Mouse (Mus musculus) embryonic facial prominence, embryonic 15.5 days (tissue): ENCODE results near the gene Snupn. TPM values are rescaled to one million over a fixed set of nuclear protein-coding genes. Genes with fewer than 3 reads are reported as not detected.
"Not testable (repeated sequence)": the region's sequence is repeated elsewhere in the genome, so short reads cannot be mapped to it uniquely, and the experiment has no call there.

ENCODE experiments used
- ATAC-seq: fragments of 200-750 bp; cut with Nextera tagmentation; 2 replicates; pipeline ENCODE4 v1.8.0; 2017; ENCODE audit warnings: low read depth, moderate TSS enrichment; ENCODE audit not compliant: insufficient number of reproducible peaks, low FRiP score, low TSS enrichment
- H3K27ac ChIP-seq: fragments of 300-500 bp; sonication (generic); replicated peaks from 2 replicates; pipeline ENCODE4 v1.5.1; 2015; ENCODE audit warnings: mild to moderate bottlenecking, inconsistent platforms
- H3K27me3 ChIP-seq: fragments of 300-500 bp; sonication (generic); 2 replicates; pipeline ENCODE4 v1.6.1; 2015; ENCODE audit warnings: inconsistent platforms
- H3K36me3 ChIP-seq: fragments of 300-500 bp; sonication (generic); 2 replicates; pipeline ENCODE4 v1.6.1; 2015; ENCODE audit warnings: mild to moderate bottlenecking, inconsistent platforms
- H3K4me1 ChIP-seq: fragments of 300-500 bp; sonication (generic); 2 replicates; pipeline ENCODE4 v1.6.1; 2015; ENCODE audit warnings: inconsistent platforms
- H3K4me2 ChIP-seq: fragments of 300-500 bp; sonication (generic); replicated peaks from 2 replicates; pipeline ENCODE4 v1.6.1; 2015; ENCODE audit warnings: mild to moderate bottlenecking, inconsistent platforms
- H3K4me3 ChIP-seq: fragments of 300-500 bp; sonication (generic); replicated peaks from 2 replicates; pipeline ENCODE4 v1.5.1; 2015; ENCODE audit warnings: mild to moderate bottlenecking, inconsistent platforms
- H3K9ac ChIP-seq: fragments of 300-500 bp; sonication (generic); 2 replicates; pipeline ENCODE4 v1.6.1; 2015; ENCODE audit warnings: inconsistent platforms
- H3K9me3 ChIP-seq: fragments of 300-500 bp; sonication (generic); replicated peaks from 2 replicates; pipeline ENCODE4 v1.6.1; 2016; ENCODE audit warnings: inconsistent platforms
- WGBS: fragments of 180-500 bp; shearing (Covaris S2); methylation state at CpG from one replicate; pipeline ENCODE4 v1.1.7; 2015; 5-methylcytosine and 5-hydroxymethylcytosine counted together
- polyA plus RNA-seq: library from polyadenylated mRNA; unstranded; fragments of >200 nt; fragmentation: Nextera tagmentation; extraction: Ambion mirVana; gene quantifications from 2 replicates; pipeline ENCODE4 v1.2.1, GENCODE M21; 2015

The Snupn gene
- 25.3 and 27.9 TPM in 2 replicates for polyA plus RNA-seq

DNA sequence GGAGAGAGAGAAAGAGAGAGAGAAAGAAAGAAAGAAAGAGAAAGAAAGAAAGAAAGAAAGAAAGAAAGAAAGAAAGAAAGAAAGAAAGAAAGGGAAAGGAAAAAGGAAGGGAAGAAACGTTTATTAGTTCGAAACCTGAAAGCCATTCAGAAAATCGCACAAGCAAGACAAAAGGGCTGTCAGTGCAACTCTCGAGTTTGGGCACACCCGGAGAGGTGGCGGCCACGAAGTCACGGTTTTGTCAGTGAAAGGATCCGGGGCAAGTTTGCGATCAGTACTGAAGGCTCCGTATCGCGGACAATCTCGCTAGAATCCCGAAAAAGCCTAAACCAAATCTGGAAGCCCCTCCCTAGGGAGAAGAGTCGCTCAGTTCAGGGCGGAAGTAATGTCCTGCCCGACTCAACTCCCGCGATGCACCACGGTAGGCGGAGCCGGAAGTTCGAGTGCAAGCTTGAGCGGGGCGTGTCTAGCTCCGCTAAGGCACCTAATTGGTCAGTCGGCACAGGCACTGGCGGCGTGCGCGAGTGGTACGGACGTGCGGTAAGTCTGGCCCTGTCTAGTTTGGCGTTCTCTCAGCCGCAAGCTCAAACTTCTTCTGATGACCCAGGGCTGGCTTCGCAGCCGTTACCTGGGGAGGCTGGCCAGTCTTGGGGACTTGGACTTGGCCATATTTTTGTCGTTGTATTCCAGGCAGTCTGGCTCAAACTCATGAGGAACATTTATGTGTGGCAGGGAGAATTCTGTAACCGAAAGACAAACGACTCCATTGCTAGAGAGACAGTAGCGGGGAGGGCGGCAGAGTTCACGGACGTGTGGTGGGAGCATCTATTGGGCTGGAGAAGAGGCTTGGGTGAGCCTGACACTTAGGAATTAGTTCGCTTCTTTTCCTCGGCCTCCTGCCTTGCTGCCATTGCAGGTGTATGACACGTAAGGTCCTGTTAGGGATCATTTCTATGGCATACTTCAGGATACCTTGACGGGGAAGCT, at the start of gene Snupn:
Snupn (plus strand) TSS at position 465 of the 987 bp plus-strand sequence.
- Histone ChIP-seq H3K9ac (peak within 1 kb of the TSS; percentile 75), H3K27ac (peak within 1 kb of the TSS; percentile 94), H3K9me3 (no peaks in the 10 kb centered on the region), H3K4me2 (peak within 1 kb of the TSS; percentile 70), H3K4me1 (peaks cover 11% of the 10 kb centered on the region), H3K4me3 (peak within 1 kb of the TSS; percentile 62), H3K27me3 (no peaks in the 10 kb centered on the region), H3K36me3 (no peaks in the 10 kb centered on the region)
- under 1% methylated on average over 50 of the region's 50 CpGs for WGBS
- ATAC-seq, result peak; percentile 100

DNA sequence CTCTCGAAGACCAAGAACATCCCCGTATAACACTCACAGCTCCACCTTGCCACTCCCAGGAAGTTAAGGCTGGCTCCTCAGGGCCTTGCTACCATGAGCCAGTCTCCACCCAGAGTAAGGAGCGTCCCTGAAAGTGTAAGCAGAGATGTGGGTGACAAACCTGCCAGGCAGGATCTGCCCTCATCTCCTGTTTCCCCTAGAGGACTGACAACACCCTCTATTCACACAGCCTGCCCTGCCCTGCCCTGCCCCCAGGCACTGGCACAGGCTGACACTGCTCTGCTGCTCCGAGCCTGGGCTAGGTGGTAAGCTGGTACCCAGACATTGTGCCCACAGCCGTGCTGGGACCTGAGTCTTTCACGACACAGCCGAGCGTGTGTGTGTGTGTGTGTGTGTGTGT, 49.5 kb upstream of the Snupn start:
- Histone ChIP-seq H3K4me2 (peak overlapping the region; percentile 13; the same call in 1 of the 2 replicates), H3K36me3 (no peaks in the 10 kb centered on the region; the same call in 1 of the 2 replicates), H3K27me3 (no peaks in the 10 kb centered on the region), H3K4me1 (peaks cover 23% of the 10 kb centered on the region), H3K9me3 (no peaks in the 10 kb centered on the region), H3K9ac (no peak overlapping the region), H3K4me3 (no peak overlapping the region), H3K27ac (peak overlapping the region; percentile 67)
- 32% methylated on average over 8 of the region's 8 CpGs for WGBS
- peak; percentile 66 for ATAC-seq

DNA sequence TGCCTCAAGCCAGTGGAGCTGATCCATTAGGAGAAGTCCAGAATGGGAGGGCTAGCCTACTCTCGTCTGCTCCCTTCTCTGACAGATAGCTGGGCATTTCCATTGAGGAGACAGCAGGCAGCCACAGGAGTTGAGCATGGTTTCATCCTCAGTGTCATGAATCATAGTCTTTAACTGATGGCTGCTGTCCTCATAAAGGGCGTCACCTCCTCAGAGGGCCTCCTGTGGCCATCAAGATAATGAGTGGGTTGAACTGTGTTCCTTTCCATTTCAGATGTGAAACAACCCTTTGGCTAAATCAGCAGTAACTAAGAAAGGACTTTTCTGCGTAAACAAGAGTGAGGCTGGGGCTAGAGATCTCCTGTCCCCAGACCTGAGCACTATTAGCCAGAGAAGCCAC, 47.0 kb upstream of the Snupn start:
- WGBS, result 85% methylated on average over 3 of the region's 3 CpGs

DNA sequence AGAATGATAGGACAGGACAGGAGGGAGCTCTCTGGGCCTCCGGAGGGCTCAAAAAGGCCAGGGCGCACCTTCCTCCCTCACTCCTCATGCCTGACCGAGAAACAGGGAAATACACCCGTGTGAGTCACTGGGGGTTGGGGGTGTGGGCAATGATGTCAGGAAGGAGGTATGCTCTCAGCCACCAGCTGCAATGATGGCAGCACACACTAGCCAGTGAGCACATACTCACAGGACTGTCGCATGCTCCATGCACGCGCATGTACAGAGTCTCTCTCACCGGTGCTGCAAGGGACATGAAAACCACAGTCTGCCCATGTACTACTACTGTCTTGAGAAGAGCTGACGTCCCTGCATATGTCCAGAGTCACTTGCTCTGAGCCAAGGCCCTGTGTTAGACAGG, 43.1 kb upstream of the Snupn start:
- Histone ChIP-seq H3K9ac (no peak overlapping the region), H3K27ac (no peak overlapping the region), H3K27me3 (no peaks in the 10 kb centered on the region), H3K4me3 (no peak overlapping the region), H3K36me3 (no peaks in the 10 kb centered on the region), H3K9me3 (no peaks in the 10 kb centered on the region), H3K4me2 (no peak overlapping the region), H3K4me1 (no peaks in the 10 kb centered on the region)
- ATAC-seq, result no peak
- WGBS, result 76% methylated on average over 9 of the region's 9 CpGs

More for the DNA sequence above, 47.0 kb upstream of the Snupn start:
- no peak for ATAC-seq
- Histone ChIP-seq H3K36me3 (no peaks in the 10 kb centered on the region; the same call in 1 of the 2 replicates), H3K4me3 (no peak overlapping the region), H3K27ac (no peak overlapping the region), H3K27me3 (no peaks in the 10 kb centered on the region), H3K9ac (no peak overlapping the region), H3K4me2 (no peak overlapping the region), H3K4me1 (peaks cover 23% of the 10 kb centered on the region), H3K9me3 (no peaks in the 10 kb centered on the region)

DNA sequence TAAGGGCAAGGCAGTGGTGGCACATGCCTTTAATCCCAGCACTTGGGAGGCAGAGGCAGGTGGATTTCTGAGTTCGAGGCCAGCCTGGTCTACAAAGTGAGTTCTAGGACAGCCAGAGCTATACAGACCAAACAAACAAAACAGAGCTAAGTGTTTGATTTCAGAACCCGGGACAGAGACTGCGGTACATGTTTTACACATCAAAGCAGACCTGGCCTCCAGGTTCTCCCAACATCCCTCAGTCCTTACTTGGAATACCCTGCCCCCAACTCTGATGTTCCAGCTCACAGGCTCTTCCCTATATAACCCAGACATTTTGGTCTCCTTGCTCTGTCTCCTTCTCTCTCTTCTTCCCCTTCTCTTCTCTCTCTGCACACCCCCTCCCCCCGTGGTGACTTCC, 40.7 kb upstream of the Snupn start:
- not testable (repeated sequence) for H3K9me3 ChIP-seq, H3K4me3 ChIP-seq, H3K4me2 ChIP-seq, H3K27ac ChIP-seq, ATAC-seq, H3K36me3 ChIP-seq, H3K27me3 ChIP-seq, H3K9ac ChIP-seq
- peaks cover 13% of the 10 kb centered on the region for H3K4me1 ChIP-seq
- 39% methylated on average over 4 of the region's 4 CpGs for WGBS

DNA sequence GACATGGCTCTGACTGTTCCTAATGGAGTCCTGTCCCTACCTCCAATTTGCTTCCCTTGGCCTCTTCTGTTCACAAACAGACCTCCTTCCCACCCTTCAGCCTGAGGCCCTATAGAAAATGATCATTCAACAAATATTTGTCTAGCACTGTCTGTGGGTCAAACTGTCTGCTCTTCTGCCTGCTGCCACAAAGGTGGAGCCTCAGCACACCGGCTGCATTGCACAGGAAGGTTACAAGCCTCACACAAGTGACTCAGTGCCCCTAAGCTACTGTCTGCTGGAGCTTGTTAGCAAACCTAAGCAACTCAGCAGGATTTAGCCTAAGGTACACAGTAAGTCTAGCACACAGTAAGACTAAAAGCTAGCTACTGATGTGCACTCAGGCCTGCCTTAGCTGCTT, 39.7 kb upstream of the Snupn start:
- Histone ChIP-seq H3K4me3 (no peak overlapping the region), H3K9ac (no peak overlapping the region), H3K4me1 (peaks cover 14% of the 10 kb centered on the region), H3K9me3 (no peaks in the 10 kb centered on the region), H3K4me2 (no peak overlapping the region), H3K36me3 (peaks cover 8% of the 10 kb centered on the region), H3K27me3 (no peaks in the 10 kb centered on the region), H3K27ac (no peak overlapping the region)
- no peak for ATAC-seq
- 40% methylated on average over 1 of the region's 1 CpGs for WGBS

DNA sequence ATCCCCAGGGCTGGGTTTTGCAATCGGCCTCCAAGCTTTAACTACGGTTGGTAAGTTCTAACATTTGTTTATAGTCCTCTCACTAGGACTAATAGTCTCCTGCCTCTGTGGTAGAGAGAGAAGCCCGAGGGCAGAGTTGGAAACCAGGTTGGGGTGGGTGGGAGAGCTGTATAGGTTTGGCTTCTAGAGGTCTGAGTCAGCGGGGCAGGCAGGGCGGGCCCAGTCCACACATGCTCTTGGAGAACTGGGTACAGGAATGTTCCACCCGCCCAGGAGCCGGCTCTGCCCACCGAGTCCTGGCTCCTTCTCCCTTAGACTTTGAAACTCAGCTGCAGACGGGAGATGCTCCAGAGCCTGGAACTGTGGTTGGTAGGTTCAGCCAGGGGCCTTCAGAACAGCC, 36.7 kb upstream of the Snupn start:
- Histone ChIP-seq H3K27ac (0 out of 2 replicates have a peak overlapping the region, but pooled peaks have one; percentile 52), H3K4me3 (no peak overlapping the region), H3K4me1 (peaks cover 14% of the 10 kb centered on the region), H3K27me3 (no peaks in the 10 kb centered on the region), H3K9ac (no peak overlapping the region), H3K4me2 (no peak overlapping the region), H3K36me3 (peaks cover 36% of the 10 kb centered on the region), H3K9me3 (no peaks in the 10 kb centered on the region)
- peak; percentile 75 for ATAC-seq
- WGBS, result 53% methylated on average over 9 of the region's 9 CpGs

DNA sequence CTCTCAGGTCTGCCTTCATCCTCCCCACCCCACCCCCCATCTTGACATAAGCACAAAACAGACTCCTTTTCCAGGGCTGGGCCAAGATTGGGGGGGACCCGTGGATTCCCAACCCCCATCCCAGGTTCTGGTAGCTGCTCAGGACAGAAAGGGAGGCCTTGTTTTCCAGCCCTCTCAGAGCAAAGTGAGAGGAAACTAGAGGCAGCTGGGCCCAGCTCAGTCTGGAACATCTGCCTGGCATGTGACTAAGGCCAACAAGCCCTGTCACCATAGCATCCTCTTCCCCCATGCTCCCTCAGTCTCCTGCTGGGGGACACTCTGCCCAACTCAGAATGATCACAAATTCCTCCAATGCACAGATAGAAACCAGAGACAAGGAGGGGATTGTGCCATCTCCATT, 35.6 kb upstream of the Snupn start:
- H3K4me1 ChIP-seq, result peaks cover 14% of the 10 kb centered on the region
- no peak overlapping the region for H3K4me3 ChIP-seq
- ATAC-seq, result no peak; the same call in 1 of the 2 replicates
- no peak overlapping the region for H3K4me2 ChIP-seq
- 63% methylated on average over 1 of the region's 1 CpGs for WGBS
- H3K36me3 ChIP-seq, result peaks cover 42% of the 10 kb centered on the region
- no peaks in the 10 kb centered on the region for H3K9me3 ChIP-seq
- peak overlapping the region; percentile 11; the same call in 1 of the 2 replicates for H3K27ac ChIP-seq
- H3K9ac ChIP-seq, result no peak overlapping the region
- H3K27me3 ChIP-seq, result no peaks in the 10 kb centered on the region

DNA sequence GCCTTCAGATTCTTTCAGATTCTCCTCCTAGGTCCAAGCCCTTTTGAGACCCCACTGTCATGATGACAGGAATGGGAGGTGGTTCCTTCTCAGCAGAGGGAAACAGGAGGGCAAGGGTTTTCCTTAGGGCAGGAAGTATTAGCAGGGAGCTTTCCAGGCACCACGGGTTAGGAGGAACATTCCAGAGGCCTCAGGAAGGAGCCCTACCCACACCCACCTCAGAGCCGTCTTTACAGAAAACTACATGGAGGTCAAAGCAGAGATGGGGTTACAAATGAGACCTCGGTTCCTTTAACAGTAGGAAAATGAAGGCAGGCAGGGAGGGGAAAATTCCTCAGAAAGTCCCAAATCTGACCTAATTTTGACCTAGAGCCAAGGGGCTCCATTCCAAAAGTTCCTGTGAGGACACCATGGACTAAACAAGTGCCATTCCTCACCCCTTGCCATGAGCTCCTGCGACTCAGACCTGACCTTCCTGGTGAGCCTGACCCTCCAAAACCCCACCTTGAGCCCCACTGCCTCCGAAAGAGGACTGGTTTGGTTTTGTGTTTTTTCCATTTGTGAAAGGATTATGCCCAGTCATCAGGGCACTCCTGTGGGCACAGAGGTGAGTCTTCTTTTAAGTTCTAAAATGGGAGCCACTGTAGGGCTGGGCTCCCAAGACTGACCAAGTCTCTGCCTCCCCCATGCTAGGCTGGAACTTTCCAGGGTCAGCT, 34.8 kb upstream of the Snupn start:
- H3K36me3 ChIP-seq, result peaks cover 44% of the 10 kb centered on the region
- peaks cover 14% of the 10 kb centered on the region for H3K4me1 ChIP-seq
- 0 out of 2 replicates have a peak overlapping the region, but pooled peaks have one; percentile 11 for H3K27ac ChIP-seq
- no peak overlapping the region for H3K4me3 ChIP-seq
- no peak overlapping the region for H3K9ac ChIP-seq
- WGBS, result 64% methylated on average over 5 of the region's 5 CpGs
- no peak overlapping the region for H3K4me2 ChIP-seq
- H3K27me3 ChIP-seq, result no peaks in the 10 kb centered on the region
- no peaks in the 10 kb centered on the region for H3K9me3 ChIP-seq
- ATAC-seq, result no peak

DNA sequence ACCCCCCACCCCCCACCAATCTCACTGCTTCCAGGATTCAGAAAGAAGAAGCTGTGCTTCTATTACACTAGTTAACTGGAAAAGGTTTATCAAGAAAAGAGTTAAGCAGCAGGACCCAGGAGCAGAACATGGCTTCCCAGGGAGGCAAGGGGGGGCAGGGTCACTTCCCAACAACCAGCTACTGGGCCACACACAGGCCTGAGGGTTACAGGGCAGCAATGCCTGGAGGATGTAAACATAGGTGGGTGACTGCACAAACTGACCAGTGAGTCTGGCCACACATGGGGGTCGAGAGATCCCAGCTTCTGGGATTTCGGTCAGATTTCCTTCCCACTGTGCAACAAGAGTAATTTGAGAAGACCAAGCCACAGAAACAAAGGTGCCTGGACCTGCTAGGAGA, 33.5 kb upstream of the Snupn start:
- Histone ChIP-seq H3K4me2 (no peak overlapping the region), H3K9me3 (no peaks in the 10 kb centered on the region), H3K4me1 (peaks cover 14% of the 10 kb centered on the region), H3K27ac (no peak overlapping the region), H3K4me3 (no peak overlapping the region), H3K27me3 (no peaks in the 10 kb centered on the region), H3K36me3 (peaks cover 55% of the 10 kb centered on the region), H3K9ac (no peak overlapping the region)
- no peak for ATAC-seq
- 67% methylated on average over 2 of the region's 2 CpGs for WGBS

DNA sequence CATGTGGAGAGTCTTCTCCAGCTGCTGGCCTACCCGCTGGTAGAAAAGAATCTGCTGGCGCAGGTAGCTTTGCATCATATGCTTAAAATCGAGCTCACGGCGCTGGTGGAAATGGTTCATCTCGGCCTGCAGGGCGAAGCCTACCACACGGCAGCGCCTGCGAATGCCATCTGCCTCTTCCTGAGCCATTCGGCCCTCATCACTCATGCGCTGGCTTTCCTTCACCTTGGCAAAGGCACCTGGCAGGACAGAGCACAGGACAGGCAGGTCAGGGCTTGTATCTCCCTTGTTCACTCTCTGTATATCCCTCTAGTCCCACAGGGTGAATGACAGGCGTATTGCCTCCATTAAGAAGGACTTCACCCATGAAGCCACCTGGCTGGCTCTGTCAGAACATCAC, 32.2 kb upstream of the Snupn start:
- H3K9ac ChIP-seq, result no peak overlapping the region
- peak overlapping the region; percentile 39; the same call in 1 of the 2 replicates for H3K27ac ChIP-seq
- peaks cover 22% of the 10 kb centered on the region for H3K4me1 ChIP-seq
- peaks cover 58% of the 10 kb centered on the region for H3K36me3 ChIP-seq
- no peak overlapping the region for H3K4me3 ChIP-seq
- WGBS, result 88% methylated on average over 13 of the region's 13 CpGs
- ATAC-seq, result no peak
- no peaks in the 10 kb centered on the region for H3K27me3 ChIP-seq
- H3K9me3 ChIP-seq, result no peaks in the 10 kb centered on the region
- no peak overlapping the region for H3K4me2 ChIP-seq
